Mouse (Mus musculus) gastrocnemius, postnatal 36 days (tissue): Measurements from ENCODE around the gene Cpb2. TPM values are rescaled to one million over a fixed set of nuclear protein-coding genes. Genes with fewer than 3 reads are reported as not detected.

Source experiments
- DNase-seq, 2 experiments: peaks; one replicate each; pipeline ENCODE4 v3.0.0; 2022
- intact Hi-C: fragments of 180-260 bp; cut with DNase I; formaldehyde crosslinking; loops from one replicate; pipeline ENCODE4 v1.15.1; 2025
- long read RNA-seq, 2 experiments: library from polyadenylated mRNA; stranded (forward); transcript quantifications; one replicate each; pipeline ENCODE4 v2.0.0; 2021
- total RNA-seq, 2 experiments: library from RNA; stranded (reverse); gene quantifications; 2 replicates each; pipeline ENCODE4 v1.2.3; 2021

Gene Cpb2
- total RNA-seq: not detected
- long read RNA-seq, experiment 1: 0 reads
- long read RNA-seq, experiment 2: 0 reads

GRCm38 (mm10) chr14:75242087-75242486 lies at the start of gene Cpb2:
TSS of gene Cpb2 (plus strand) at chr14:75242287.
- DNase-seq: no peak
- intact Hi-C loops: no loop called here

- intact Hi-C loops: no loop called here
- DNase-seq: no peak
Measured at GRCm38 (mm10) chr14:75192427-75192826, 49.7 kb upstream of the Cpb2 start.

GRCm38 (mm10) chr14:75192858-75193257 lies 49.2 kb upstream of the Cpb2 start:
- intact Hi-C loops: no loop called here
- DNase-seq: no peak

- intact Hi-C loops: loop anchor here (5.0 kb wide), 1 partner anchor 527 kb away; no protein-coding TSS in a partner anchor
Measured at GRCm38 (mm10) chr14:75195530-75195929, 46.6 kb upstream of the Cpb2 start.

GRCm38 (mm10) chr14:75197027-75197426 lies 45.1 kb upstream of the Cpb2 start:
- intact Hi-C loops: loop anchor here (5.0 kb wide), 1 partner anchor 525 kb away; no protein-coding TSS in a partner anchor
- no peak for DNase-seq

More at GRCm38 (mm10) chr14:75195530-75195929, 46.6 kb upstream of the Cpb2 start:
- DNase-seq: no peak

- DNase-seq: no peak
- intact Hi-C loops: loop anchor here (5.0 kb wide), 1 partner anchor 525 kb away; no protein-coding TSS in a partner anchor
Measured at GRCm38 (mm10) chr14:75197660-75198059, 44.4 kb upstream of the Cpb2 start.

GRCm38 (mm10) chr14:75205363-75206051 lies 36.6 kb upstream of the Cpb2 start:
- DNase-seq: no peak
- intact Hi-C loops: no loop called here

- intact Hi-C loops: no loop called here
- no peak for DNase-seq
Measured at GRCm38 (mm10) chr14:75206307-75206706, 35.8 kb upstream of the Cpb2 start.

- intact Hi-C loops: no loop called here
Measured at GRCm38 (mm10) chr14:75208572-75209151, 33.4 kb upstream of the Cpb2 start.

GRCm38 (mm10) chr14:75213752-75214151 lies 28.3 kb upstream of the Cpb2 start:
- DNase-seq: no peak
- intact Hi-C loops: no loop called here

More at GRCm38 (mm10) chr14:75208572-75209151, 33.4 kb upstream of the Cpb2 start:
- no peak for DNase-seq

- DNase-seq: no peak
- intact Hi-C loops: no loop called here
Measured at GRCm38 (mm10) chr14:75218843-75219242, 23.2 kb upstream of the Cpb2 start.

GRCm38 (mm10) chr14:75219250-75219913 lies 22.7 kb upstream of the Cpb2 start:
- DNase-seq: no peak
- intact Hi-C loops: no loop called here

GRCm38 (mm10) chr14:75222386-75222785 lies 19.7 kb upstream of the Cpb2 start:
- DNase-seq: no peak
- intact Hi-C loops: no loop called here

GRCm38 (mm10) chr14:75227453-75228084 lies 14.5 kb upstream of the Cpb2 start:
- intact Hi-C loops: no loop called here

GRCm38 (mm10) chr14:75229834-75230233 lies 12.3 kb upstream of the Cpb2 start:
- intact Hi-C loops: no loop called here
- DNase-seq: no peak

More at GRCm38 (mm10) chr14:75227453-75228084, 14.5 kb upstream of the Cpb2 start:
- no peak for DNase-seq

- intact Hi-C loops: no loop called here
- no peak for DNase-seq
Measured at GRCm38 (mm10) chr14:75233070-75233469, 9.0 kb upstream of the Cpb2 start.

- no peak for DNase-seq
- intact Hi-C loops: no loop called here
Measured at GRCm38 (mm10) chr14:75235552-75235951, 6.5 kb upstream of the Cpb2 start.

- intact Hi-C loops: no loop called here
- DNase-seq: no peak
Measured at GRCm38 (mm10) chr14:75235955-75236635, 6.0 kb upstream of the Cpb2 start.

- intact Hi-C loops: no loop called here
- DNase-seq: no peak
Measured at GRCm38 (mm10) chr14:75236636-75237003, 5.5 kb upstream of the Cpb2 start.

- intact Hi-C loops: no loop called here
- DNase-seq: no peak
Measured at GRCm38 (mm10) chr14:75237096-75237495, 5.0 kb upstream of the Cpb2 start.
